Mouse (Mus musculus) granulocyte monocyte progenitor cell, adult 5-6 weeks (primary cell): ENCODE data around the gene Slc39a13. TPM values are rescaled to one million over a fixed set of nuclear protein-coding genes. Genes with fewer than 3 reads are reported as not detected.
A peak's percentile ranks its signal among the peaks of the same experiment; 100 is the strongest.
"Not testable (repeated sequence)": the region's sequence is repeated elsewhere in the genome, so short reads cannot be mapped to it uniquely, and the experiment has no call there.

Source experiments
- ATAC-seq: replicated peaks from 2 replicates; pipeline ENCODE4 v1.8.0; 2016; ENCODE audit warnings: mild to moderate bottlenecking, moderate TSS enrichment, inconsistent platforms; ENCODE audit not compliant: poor library complexity, severe bottlenecking
- total RNA-seq, 2 experiments: library from RNA; stranded (forward) in 1 of 2; stranded (reverse) in 1 of 2; fragments of 200-712, 200-1000 nt in 1 of 2; fragments of >200 nt in 1 of 2; fragmentation: Nextera tagmentation in 1 of 2; gene quantifications; 2 replicates each; pipeline ENCODE4 v1.2.3; 2014 to 2017

The Slc39a13 gene
- total RNA-seq, 2 experiments from 2014 or later, result 4.8 to 10.0 TPM

- ATAC-seq, result no peak
Measured at GRCm38 (mm10) chr2:91068162-91068871, 1.9 kb downstream of the Slc39a13 start.

DNA sequence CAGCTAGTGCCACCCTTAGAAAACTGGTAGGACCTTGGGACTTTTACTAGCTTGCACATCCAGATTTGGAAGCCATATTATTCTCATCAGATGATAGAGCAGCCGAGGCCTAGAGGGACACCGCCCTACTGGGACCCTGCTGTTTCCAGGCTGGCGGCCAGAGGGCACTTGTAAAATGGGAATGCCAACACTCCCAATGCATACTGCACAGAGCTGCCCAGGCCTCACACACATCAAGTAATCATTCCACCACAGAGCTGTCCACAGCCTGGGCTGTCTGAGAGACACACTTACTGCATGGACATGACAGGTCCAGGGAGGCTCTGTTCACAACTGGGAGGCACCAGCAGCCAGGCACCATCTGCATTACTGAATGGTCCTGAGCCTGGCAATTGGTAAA is 3.8 kb downstream of the Slc39a13 start:
- no peak for ATAC-seq

- ATAC-seq, result peak; percentile 40
Measured at GRCm38 (mm10) chr2:91065544-91065943, 4.7 kb downstream of the Slc39a13 start.

DNA sequence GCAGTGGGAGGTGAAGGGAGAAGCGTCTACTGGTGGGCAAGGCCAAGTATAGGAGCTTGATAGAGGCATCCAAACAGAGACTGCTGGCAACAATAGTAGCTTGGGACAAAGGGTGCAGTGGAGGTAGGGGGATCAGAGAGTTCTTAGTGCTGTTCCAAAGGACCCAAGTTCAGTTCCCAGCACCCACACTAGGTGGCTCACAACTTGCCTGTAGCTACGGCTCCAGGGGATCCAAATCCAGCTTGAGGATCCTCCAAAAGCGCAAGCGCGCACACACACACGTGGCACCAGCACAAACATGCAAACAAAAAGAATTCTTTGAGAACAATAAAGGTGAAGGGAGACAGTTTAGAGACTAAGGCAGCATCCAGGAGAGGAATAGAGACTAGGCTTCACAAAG is 6.0 kb downstream of the Slc39a13 start:
- no peak for ATAC-seq

GRCm38 (mm10) chr2:91062779-91063606 is 7.2 kb downstream of the Slc39a13 start:
- no peak for ATAC-seq

- ATAC-seq, result no peak
Measured at GRCm38 (mm10) chr2:91061849-91062481, 8.3 kb downstream of the Slc39a13 start.

- ATAC-seq, result 0 out of 2 replicates have a peak, but pooled peaks have one; percentile 33
Measured at GRCm38 (mm10) chr2:91060544-91061355, 9.5 kb downstream of the Slc39a13 start.

- no peak for ATAC-seq
Measured at GRCm38 (mm10) chr2:91059376-91059775, 10.8 kb downstream of the Slc39a13 start.

- no peak for ATAC-seq
Measured at GRCm38 (mm10) chr2:91058435-91058834, 11.8 kb downstream of the Slc39a13 start.

DNA sequence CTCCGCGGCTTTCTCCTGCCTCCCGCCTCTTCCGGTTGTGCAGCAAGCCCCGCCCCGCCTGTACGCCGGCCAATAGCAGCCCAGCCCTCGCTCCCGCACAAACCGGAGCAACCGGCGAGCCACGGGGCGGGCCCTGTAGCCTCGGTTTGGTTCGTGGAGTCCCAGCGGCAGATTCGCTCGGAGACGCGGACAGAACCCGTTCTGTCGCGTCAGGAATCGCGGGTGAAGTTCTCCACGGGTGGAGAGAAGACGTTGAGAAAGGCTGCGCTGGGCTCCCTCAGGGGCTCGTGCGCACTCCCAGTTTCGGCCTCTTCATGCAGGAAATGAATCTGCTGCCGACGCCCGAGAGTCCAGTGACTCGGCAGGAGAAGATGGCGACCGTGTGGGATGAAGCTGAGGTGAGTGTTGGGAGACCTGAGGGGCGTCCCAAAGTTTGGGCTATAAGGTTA is 16.3 kb downstream of the Slc39a13 start, which contains the start of gene Psmc3:
Gene Psmc3, plus strand, starts transcription at position 76 of the 449 bp plus-strand sequence.
- ATAC-seq, result peak; percentile 96

DNA sequence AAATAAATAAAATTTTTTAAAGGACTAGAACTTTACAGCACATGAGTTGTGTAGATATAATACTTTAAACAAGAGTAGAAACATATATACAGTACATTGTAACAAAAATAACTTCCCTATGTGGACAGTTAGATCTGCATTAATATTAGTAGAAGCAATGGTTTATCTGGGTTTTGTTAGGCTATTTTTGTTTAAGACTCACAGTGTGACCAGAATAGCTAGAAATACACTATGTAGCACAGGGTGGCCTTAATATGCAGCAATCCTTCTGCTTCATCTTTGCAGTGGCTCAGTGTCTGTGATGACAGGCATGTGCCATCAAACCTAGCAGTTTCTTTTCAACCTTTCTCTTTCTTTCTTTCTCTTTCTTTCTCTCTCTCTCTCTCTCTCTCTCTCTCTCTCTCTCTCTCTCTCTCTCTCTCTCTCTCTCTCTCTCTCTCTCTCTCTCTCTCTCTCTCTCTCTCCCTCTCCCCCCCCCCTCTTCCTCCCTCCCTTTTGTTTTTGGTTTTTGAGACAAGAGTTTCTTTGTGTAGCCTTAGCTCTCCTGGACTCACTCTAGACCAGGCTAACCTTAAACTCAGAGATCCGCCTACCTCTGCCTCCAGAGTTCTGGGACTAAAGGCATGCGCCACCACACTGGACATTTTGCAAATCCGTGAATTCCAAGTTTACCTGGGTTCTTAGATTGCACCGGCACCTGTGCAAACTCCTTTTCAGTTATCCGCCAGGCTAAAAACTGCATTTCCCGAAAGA is 16.9 kb downstream of the Slc39a13 start:
- no peak for ATAC-seq

- no peak for ATAC-seq
Measured at GRCm38 (mm10) chr2:91052752-91053151, 17.5 kb downstream of the Slc39a13 start.

GRCm38 (mm10) chr2:91051917-91052316 is 18.3 kb downstream of the Slc39a13 start:
- ATAC-seq, result 0 out of 2 replicates have a peak, but pooled peaks have one; percentile 25

GRCm38 (mm10) chr2:91047359-91047758 is 22.9 kb downstream of the Slc39a13 start:
- no peak for ATAC-seq

DNA sequence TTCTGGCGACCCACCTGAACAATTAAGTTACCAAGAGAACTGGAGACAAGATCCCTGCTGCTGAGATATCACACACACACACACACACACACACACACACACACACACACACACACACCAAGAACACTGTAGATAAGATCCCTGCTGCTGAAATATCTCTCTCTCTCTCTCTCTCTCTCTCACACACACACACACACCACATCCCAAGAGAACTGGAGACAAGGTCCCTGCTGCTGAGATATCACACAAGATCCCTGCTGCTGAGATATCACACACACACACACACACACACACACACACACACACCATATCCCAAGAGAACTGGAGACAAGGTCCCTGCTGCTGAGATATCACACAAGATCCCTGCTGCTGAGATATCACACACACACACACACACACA is 24.4 kb downstream of the Slc39a13 start:
- ATAC-seq, result not testable (repeated sequence)

- no peak for ATAC-seq
Measured at GRCm38 (mm10) chr2:91044727-91045126, 25.5 kb downstream of the Slc39a13 start.

GRCm38 (mm10) chr2:91042651-91043398 is 27.4 kb downstream of the Slc39a13 start:
- ATAC-seq, result peak; percentile 98

GRCm38 (mm10) chr2:91041786-91042185 is 28.4 kb downstream of the Slc39a13 start:
- no peak for ATAC-seq

DNA sequence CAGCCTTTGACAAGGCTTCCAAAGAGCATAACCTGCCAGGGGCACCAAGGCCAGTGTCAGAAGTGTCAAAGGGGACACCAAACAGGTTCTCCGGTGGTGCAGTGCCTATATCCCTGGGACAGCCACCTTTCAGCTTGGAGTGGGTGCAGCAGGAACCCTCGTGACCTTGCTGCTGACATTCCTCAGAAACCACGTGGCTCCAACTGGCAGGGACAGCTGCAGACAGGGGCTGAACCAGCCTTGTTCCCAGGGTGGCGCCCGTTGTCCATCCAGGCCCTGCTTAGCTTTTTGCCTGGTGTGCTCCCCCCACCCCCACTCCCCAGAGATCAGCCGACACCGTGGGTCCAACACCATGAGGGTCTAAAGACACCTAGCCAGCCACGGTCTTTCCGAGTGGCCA is 34.8 kb downstream of the Slc39a13 start, which contains the start of gene Rapsn:
Gene Rapsn, plus strand, starts transcription at position 236 of the 400 bp plus-strand sequence.
- ATAC-seq, result no peak
